Mouse (Mus musculus): Measurements from ENCODE around the gene Ppm1m. TPM values are rescaled to one million over a fixed set of nuclear protein-coding genes. Genes with fewer than 3 reads are reported as not detected.
"Not testable (repeated sequence)": the region's sequence is repeated elsewhere in the genome, so short reads cannot be mapped to it uniquely, and the experiment has no call there.

The Ppm1m gene
- total RNA-seq, 2 experiments from 2014 or later = 119 to 129 TPM

DNA sequence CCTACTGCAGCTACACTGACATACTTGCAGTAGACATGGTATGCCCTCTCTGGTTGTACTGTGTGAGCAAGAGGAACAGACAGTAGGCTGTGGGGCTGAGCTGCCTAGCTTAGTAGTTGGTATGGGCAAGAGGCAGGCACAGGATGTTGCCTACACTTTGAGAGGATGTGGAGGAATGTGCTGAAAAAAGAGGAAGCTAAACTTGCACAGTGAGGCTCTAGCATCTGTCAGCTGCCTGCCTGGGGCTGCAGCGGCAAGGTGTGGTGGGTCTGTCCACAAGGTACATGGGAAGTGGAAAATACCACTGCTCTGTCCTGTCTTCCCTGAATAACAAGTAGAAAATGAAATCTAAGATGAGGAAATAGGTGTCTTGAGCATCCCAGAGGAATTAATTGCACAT lies 6.5 kb downstream of the Ppm1m start:
- DNase-seq = no peak

DNA sequence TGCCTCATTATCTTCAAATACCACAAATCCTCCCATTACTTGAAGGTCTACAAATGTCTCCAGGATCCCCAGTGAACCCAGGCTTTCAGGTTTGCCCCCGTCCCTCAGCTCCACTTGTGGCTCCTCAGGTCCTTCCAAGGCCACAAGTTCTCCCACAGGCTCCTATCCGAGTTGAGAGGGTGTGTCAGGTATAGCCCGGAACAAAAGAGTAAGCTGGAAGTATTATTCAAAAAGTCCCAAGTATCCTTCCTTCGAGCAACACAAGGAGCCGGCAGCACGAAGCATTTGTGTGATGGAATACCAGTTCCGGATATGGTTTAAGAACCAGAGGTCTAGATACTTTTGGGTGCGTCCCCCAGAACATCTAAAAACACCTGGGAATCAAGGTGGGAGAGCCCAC lies 7.5 kb downstream of the Ppm1m start:
- DNase-seq = no peak

DNA sequence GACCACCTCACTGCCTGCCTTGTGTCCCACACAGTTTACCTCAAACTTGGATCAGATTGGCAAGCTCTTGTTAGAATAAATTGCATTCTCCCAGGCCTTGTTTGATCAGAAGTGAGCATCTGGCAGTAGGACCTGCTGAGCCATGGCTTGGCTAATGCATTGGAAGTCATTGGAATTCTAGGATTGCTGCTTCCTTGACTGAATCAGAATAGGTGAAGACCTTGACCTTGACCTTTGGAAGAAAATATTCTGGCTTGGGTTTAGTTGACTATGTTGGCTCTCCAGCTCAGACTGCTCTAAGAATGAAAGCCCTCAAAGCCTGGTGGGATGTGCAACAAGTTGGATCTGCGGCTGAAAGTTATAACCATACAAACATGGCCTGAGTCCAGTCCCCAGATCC lies 8.2 kb downstream of the Ppm1m start:
- DNase-seq = no peak

DNA sequence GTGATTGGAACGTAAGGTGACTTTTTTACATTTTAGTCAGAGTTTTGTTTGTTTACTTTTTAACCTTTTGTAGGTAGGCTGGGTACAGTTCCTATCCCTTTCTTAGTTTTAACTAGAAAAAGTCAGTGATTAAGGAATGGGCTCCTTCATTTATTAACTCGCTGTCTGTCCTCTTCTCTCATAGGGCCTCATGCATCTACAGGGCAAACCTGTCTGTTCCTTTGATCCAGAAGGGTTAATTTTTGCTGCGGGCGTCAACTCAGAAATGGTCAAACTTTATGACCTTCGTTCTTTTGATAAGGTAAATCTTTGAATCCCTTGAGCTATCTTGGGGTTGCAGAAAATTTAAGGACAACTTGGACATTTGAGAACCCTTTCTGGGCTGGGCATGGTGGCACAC lies 15.6 kb downstream of the Ppm1m start:
- DNase-seq = no peak

DNA sequence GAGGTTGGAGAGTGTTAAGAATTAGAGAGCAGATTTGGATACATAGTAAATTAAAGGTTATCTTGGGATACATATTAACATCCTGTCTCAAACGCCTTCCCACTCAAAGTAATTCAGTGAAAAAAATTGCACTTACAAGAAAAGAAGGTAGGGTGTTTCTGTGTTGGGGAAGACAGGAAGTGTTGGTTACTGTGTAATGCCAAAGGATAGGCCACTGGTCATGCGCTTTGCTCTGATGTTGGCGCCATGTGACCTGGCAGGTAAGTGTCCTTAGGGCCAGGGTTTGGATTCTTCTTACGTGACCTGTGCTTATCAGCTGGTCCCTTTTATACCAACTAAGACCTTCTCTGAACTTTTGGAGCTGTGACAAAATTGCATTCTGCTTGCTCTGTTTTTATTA lies 17.4 kb downstream of the Ppm1m start:
- no peak for DNase-seq

DNA sequence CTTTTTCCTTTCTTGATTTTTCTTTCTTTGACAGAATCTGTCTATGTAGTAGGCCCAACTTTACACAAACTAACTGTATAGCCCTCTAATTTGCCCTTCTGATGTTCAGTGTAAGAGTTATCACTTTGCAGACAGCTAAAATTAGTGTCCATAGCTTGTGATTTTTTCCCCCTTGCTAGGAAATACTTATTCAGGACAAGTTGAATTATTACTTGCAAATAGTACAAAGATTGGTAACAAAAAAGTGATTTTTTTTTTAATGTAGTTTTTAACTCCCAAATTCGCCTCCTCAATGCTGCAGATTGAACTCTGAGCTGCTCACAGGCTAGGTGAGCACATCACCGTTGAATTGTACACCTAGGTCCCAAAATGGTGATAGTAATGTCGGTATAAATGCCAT lies 19.6 kb downstream of the Ppm1m start:
- no peak for DNase-seq

DNA sequence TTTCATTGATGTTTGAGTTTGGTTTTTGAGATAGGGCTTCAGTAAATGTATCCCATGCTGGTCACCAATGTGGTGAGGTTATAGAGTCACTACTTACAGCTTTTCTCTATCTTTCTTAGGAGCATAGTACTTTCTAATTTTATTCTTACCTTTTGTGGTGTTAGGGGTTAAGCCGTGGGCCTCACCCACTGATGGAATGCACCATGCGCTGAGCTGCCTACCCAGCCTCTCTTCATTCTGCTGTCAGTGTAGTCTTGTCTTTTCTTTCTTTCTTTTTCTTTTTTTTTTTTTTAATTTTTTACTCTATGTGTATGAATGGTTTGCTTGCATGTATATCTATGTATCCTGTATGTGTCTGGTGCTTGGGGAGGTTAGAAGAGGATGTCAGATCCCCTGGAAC lies 20.1 kb downstream of the Ppm1m start:
- no peak for DNase-seq

DNA sequence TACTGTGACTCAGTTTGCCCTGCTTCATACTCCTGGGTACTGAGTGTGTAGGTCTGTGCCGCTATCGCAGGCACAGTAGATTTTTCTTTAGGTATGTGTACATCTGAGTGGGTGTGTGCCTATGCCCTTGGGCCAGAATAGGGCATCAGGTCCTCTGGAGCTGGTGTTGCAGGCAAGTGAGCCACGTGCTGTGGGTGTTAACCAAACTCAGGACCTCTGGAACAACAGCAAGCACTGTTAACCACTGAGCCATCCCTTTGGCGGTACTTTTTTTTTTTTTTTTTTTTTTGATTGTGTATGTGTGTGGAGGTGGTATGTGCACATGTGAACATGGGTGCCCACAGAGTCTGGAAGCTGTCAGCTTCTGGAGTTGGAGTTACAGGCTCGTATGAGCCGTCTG lies 21.7 kb downstream of the Ppm1m start:
- DNase-seq = no peak

DNA sequence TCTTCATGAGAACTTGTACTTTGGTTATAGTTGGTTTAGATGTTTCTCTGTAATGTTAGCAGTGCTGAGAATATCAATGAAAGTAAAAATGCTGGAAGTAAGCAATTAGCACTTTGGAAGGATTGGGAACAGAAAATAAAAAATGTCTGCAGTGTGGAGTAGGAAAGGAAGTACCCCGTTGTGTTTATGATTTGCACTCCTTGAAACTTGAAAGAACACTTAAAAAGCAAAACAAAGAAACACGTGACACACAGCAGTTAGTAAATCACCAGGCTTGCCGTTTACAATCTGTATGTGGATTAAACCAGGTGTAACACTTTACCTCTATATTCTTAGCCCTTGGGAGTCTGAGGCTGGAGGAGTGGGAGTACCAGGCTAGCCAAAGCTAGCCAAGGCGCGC lies 22.8 kb downstream of the Ppm1m start:
- DNase-seq = no peak

DNA sequence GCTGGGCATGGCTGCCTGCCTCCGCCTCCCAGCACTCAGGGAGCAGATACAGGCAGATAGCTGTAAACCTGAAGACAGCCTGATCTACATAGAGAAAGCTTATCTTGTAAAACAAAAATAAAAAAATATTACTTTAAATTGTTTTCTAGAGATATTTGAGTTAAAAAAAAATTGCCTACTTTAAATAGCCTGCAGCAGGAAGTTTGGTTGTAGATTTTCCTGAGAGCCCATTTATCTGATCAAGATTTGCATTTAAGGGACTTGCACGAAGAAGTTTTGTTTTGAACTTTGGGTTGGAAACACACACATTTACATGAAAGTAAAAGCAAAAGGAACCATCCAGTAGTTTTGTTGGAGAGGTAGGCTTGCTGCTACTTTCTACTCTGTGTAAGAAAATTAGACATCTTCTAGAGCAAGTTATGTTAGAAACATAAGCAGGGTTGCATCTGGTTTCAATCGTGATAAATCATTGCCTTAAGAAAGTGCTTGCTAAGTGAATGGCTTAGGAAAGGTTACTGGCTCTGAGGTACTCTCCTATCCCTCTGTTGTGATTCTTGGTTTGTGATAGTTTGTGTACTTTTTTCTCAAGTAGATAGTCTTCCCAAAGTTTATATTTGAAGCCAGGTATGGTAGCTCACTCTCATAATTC lies 23.9 kb downstream of the Ppm1m start:
- no peak for DNase-seq

DNA sequence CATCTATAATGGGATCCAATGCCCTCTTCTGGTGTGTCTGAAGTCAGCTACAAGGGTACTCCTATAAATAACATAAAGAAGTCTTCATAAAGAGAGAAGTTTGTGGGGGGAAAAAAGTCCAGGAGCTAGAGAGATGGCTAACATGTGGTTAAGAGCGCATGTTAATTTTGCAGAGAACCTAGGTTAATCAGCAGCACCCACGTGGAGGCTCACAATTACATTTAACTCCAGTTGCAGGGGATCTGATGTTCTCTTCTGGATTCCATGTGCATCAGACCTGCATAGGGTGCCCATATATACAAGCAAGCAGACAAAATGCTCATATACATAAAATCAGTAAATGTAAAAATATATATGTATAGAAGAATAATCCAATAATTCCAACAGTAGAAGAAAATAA lies 26.2 kb downstream of the Ppm1m start:
- DNase-seq = no peak

DNA sequence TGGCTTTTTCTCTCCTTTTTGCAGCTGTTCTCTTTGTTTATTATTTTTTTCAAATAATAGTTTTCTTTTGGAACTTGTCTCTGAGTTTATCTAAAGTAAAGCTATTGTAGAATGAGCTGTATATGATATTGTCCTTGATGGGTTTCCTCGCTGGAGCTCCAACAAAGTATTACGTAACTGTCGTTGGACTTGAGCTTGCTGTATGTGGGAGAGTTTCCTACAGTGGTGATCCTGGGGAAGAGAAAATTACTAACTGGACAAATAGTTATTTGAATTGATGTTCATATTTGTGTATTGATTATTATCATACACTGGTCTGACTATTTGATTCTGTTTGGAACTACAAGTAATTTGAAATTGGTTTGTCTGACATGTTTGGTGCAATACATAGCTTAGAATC lies 27.0 kb downstream of the Ppm1m start:
- DNase-seq = no peak

DNA sequence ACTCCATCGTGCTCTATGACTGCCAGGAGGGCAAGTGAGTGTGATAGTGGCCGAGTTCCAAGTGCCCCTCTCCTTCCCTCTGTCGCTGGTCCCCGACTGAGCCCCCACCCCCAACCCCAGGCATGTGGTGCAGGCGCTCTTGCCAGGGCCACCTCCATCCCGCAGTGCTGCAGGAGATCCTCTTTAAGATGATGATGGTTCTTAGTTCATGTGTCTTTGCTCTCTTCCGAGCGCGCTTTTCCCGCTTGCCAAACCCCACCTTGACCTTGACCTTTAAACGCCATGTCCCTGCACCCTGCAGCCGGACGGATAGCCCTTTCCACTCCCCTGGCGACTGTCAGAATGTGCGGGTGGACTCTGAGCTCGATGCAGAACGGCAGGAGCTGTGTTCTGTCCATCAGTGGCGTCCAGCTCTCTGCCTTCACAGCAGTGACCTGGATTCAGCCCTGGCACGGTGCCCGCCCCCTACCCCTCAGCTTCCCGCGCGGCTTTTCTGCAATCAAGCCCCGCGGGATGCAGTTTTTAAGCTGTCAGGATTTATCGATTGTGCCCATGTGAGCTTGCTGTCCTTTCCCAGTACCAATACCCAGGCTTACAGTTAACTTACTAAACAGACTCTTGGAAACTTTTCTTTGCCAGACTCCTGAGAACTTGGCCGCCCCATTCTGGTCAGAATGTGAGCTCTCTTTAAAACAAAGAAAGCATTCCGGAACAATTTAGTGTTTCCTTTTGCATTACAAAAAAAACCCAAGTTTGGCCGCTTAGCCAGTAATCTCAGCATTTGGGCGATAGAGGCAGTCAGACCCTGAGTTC lies 28.0 kb downstream of the Ppm1m start:
- peak; percentile 90 for DNase-seq

DNA sequence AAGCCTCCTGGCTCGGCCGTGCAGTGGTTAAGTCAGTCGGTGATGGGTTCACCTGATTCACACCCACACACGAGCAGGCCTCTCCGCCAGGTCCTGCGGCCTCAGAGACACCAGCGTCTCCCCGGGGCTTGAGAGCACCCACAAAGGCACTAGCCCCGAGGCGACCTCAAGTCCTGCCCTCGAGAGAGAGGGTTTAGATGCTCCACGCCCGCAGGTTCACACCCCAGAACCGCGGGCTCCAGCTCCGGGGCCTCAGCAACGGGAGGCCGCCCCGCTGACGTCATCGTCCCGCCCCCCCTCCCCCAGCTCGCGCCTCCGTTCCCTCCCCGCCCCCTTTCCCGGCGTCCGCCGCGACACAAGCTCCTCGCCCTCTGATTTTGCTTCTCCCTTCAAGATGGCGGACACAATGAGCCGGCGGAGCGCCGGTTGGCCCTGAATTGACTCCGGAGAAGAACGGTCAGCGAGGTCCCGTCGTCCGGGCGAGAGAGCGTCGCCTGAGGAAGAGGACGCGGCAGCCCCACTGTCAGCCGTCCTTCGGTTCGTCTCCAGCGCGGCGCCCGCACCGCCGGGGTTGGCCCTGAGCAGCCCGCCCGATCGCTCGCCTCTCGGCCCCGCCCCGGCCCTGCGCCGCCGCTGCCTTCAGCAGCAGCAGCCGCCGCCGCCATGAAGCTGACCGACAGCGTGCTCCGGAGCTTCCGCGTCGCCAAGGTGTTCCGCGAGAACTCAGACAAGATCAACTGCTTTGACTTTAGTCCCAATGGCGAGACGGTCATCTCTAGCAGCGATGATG lies 28.8 kb downstream of the Ppm1m start, which contains the start of gene Wdr82:
Gene Wdr82 (plus strand): TSS at position 373 of the 790 bp plus-strand sequence.
- DNase-seq = peak; percentile 94

DNA sequence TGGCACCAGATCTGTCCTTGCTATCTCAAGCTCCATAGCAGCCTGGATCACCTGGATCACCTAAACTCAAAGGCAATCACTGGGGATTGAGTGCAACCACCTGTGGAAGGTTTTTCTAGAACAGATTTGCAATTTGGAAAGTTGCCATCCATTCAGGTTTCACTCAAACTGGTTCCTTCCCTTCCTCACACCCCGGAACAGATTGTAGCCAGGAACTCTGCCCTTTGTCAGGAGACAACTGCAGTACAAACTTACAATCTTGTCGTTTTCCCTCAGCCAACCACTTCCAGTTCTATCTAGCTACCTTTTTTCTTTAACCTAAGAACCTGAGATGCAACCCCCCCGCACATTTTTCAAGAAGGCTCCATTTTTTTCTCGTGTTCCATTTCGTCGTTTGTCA lies 29.6 kb downstream of the Ppm1m start:
- DNase-seq = no peak

DNA sequence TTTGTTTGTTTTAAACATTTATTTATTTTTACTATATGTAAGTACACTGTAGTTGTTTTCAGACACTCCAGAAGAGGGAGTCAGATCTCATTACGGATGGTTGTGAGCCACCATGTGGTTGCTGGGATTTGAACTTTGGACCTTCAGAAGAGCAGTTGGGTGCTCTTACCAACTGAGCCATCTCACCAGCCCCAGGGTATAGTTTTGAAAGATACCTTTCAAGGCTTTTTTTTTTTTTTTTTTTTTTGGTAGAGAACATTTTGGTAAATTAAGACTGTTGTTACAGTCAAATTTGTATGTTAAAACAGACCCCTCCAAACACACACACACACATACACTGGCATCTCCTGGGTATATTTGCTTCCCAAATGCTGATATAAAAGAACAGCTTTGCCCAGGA lies 30.5 kb downstream of the Ppm1m start:
- not testable (repeated sequence) for DNase-seq

DNA sequence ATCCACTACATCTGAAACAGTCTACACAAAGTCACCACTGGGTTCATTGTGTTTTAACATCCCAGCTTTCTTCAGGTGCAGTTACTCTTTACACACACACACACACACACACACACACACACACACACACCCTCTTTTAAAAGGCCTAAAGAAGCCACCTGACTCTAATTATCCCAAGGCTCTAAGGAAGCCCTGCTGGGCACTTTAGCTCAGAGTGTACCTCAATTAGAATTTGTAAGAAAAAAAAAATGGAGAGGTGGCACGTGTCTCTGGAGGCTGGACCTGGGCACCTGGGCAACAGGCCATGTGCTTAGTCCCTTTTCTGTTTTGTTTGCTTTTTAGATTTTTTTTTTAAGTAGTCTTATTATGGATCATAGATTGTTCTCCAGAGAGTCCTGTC lies 31.8 kb downstream of the Ppm1m start:
- DNase-seq = no peak

DNA sequence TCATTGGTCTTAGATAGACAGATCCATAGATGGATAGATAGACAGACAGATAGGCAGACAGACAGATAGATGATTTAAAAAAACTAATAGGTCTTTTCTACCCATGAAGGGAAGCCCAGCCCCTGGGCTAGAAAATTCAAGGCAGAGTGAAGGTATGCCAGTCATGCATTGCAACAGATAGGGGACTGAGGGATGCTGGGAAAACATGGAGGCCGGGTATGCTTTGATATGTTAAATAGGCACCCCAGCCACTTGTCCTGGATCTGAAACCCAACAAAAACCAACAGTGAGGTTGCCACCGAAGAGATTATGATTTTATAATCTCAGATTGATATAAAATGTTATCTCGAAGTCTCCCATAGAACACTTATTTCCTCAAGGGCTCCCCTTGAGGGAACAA lies 32.3 kb downstream of the Ppm1m start:
- no peak for DNase-seq

DNA sequence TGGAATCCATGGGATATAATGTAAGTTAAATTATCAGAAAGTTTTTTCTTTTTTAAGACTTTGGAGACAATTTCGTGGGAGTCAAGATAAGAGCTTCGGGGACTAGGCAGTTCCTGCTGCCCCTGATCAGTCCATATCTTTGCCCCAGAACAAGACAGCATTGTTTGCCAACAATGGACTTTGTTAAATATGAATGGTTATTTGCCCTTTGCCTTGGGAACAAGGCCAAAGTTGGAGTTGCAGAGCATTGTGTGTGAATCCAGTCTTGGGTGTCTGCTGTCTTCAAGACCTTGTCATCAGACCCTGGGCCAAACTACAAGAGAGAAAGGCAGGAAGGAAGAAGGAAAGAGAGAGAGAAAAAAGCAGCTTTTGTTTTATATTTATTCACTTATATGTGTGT lies 32.8 kb downstream of the Ppm1m start:
- no peak for DNase-seq

DNA sequence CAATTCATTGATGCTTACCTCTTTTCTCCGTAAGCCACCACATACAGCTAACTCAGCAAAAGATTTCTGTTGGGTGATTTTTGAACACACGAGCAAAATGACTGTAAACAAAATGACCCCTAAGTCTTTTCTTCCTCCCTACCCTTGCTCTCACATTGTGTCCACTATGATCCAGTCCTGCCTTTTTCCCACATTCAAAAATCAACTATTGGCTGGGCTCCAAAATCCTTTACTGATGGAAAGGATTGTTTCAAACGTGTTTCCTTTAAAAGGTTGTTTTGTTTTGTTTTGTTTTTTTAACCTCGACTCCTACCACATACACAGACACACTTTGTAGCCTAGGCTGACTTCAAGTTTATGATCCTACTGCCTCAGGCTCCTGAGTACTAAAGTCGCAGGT lies 39.1 kb downstream of the Ppm1m start:
- DNase-seq = no peak

DNA sequence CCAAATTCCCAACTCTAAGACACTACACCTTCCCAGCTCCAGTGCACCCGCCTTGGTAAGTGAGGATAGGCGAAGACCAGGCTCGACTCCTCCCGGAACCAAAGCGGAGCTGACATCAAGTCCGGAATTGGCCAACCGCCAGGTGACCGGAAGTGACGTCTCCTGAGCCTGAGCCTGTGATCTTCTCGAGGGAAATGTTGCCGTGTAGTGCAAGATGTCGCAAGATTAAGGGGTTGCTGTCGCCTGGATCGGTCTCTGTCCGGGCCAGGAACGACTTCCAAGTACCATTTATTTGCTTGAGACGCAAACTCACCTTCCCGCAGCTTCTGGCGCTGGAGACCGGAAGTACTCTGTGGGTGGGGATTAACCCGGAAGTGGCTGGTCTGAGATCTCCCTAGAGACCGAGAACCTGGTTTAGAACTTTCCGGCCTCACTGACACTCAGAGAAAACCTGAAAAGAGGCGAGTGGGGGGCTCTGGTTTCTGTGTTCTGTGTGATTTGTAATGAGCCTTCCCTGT lies 39.7 kb downstream of the Ppm1m start:
- DNase-seq = peak; percentile 98

DNA sequence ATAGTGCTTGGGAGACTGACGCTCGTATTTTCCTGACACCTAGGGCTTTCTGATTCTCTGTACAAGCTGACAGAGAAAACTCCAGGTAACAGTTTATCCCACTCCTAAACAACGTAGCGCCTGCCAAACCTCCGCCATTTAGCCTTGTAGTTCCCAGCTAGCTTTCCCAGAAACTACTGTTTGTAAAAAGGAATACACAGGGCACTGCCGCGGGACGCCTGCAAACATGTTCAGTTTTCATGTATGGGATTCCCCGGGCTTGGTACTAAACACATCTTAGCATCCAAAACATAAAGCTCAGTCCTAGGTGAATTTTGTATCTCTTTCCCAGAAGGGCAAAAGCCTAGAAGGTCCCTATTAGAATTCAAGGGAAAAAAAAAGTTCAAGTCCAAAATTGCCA lies 40.3 kb downstream of the Ppm1m start:
- no peak for DNase-seq

DNA sequence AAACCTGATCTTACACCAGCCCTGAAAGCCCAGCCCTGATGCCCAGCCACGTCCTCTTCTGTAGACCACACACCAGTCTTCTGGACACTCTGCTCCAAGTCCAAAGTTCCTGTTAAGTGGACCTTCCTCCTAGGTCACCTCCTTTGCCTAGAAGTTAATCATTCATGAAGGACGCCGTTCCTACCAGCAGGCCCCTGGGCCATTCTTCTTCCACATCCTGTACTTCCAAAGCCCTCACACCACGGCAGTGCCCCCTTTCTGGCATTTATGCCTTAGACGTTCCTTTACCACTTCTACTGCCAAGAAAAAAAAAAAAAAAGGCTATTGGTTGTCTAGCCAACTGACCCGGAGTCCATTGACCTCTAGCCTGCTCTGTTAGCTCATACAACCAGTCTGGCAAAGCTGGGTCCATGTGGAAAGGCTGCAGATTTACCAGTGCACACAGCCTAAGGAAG lies 41.5 kb downstream of the Ppm1m start, which contains the start of gene Glyctk:
Gene Glyctk (minus strand): TSS at position 102 of the 455 bp plus-strand sequence.
- no peak for DNase-seq

All from adrenal gland, postnatal 10 days (tissue).